Mouse (Mus musculus): ENCODE data around the gene Mpdu1. TPM values are rescaled to one million over a fixed set of nuclear protein-coding genes. Genes with fewer than 3 reads are reported as not detected.

Gene Mpdu1
- polyA plus RNA-seq, 1 experiment from 2014 or later: 25.9 TPM

DNA sequence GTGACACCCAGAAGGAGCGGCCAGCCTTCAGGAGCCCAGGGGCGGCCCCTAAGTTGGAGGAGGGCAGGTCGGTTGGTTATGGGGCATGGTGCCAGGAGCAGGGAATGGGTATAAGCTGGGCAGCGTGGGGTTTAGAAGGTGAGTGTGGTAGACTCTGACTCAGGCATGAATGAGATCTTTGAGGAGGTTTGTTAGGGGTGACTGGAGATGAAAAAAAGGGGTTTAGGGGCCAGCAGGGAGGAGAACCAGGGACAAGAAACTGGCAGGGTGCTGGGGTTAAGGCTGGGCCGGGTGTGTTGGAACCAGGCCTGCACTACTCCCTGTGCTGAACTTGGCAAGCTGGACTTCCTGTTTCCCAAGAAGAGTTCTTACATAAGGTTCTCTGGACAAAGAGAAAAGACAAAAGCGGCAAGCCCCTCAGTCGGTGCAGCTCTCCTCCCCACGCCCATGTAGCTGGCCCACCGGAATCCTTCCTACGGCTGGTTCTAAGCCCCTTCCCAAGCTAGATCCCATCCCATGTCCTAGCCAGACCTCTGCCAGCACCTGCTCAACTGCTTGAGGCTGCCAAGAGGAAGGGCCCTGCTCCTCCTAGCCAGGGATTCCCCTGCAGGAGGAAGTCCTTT is 23.2 kb upstream of the Mpdu1 start, which contains the start of gene Tnfsf13:
Gene Tnfsf13 (minus strand): TSS at position 259 of the 623 bp plus-strand sequence.
- H3K9ac ChIP-seq (replicated peaks; ENCODE audit: low read length): 0 out of 2 replicates have a peak within 1 kb of the TSS, but pooled peaks have one; percentile 14

GRCm38 (mm10) chr11:69684936-69685335 is 22.5 kb upstream of the Mpdu1 start:
- no peak for ATAC-seq (replicated peaks; ENCODE audit: insufficient number of reproducible peaks, low FRiP score, low TSS enrichment, low read depth)
- Histone ChIP-seq H3K9me3 (replicated peaks; ENCODE audit: control insufficient read depth, low read length) (no peaks in the 10 kb centered on the region), H3K27me3 (ENCODE audit: control insufficient read depth, insufficient read depth, low read length) (no peaks in the 10 kb centered on the region), H3K9ac (replicated peaks; ENCODE audit: low read length) (no peak overlapping the region), H3K4me2 (ENCODE audit: low read depth, low read length) (no peak overlapping the region), H3K27ac (replicated peaks; ENCODE audit: low read depth, low read length) (no peak overlapping the region), H3K4me3 (ENCODE audit: low read depth, low read length) (no peak overlapping the region), H3K4me1 (ENCODE audit: control insufficient read depth, insufficient read depth, low read length) (no peaks in the 10 kb centered on the region; the same call in 1 of the 2 replicates), H3K36me3 (replicated peaks; ENCODE audit: control insufficient read depth, insufficient read depth, low read depth, low read length) (no peaks in the 10 kb centered on the region)
- 80% methylated on average over 6 of the region's 6 CpGs for WGBS
- no peak for DNase-seq (ENCODE audit: low spot score)

More for the DNA sequence above, 23.2 kb upstream of the Mpdu1 start, which contains the start of gene Tnfsf13:
- no peaks in the 10 kb centered on the region for H3K27me3 ChIP-seq (ENCODE audit: control insufficient read depth, insufficient read depth, low read length)
- WGBS: 74% methylated on average over 10 of the region's 10 CpGs
- no peaks in the 10 kb centered on the region for H3K4me1 ChIP-seq (ENCODE audit: control insufficient read depth, insufficient read depth, low read length)
- H3K4me3 ChIP-seq (ENCODE audit: low read depth, low read length): no peak within 1 kb of the TSS
- ATAC-seq (replicated peaks; ENCODE audit: insufficient number of reproducible peaks, low FRiP score, low TSS enrichment, low read depth): no peak
- no peak within 1 kb of the TSS for H3K4me2 ChIP-seq (ENCODE audit: low read depth, low read length)
- no peak within 1 kb of the TSS for H3K27ac ChIP-seq (replicated peaks; ENCODE audit: low read depth, low read length)
- no peaks in the 10 kb centered on the region for H3K36me3 ChIP-seq (replicated peaks; ENCODE audit: control insufficient read depth, insufficient read depth, low read depth, low read length)
- no peak for DNase-seq (ENCODE audit: low spot score)
- no peaks in the 10 kb centered on the region for H3K9me3 ChIP-seq (replicated peaks; ENCODE audit: control insufficient read depth, low read length)

DNA sequence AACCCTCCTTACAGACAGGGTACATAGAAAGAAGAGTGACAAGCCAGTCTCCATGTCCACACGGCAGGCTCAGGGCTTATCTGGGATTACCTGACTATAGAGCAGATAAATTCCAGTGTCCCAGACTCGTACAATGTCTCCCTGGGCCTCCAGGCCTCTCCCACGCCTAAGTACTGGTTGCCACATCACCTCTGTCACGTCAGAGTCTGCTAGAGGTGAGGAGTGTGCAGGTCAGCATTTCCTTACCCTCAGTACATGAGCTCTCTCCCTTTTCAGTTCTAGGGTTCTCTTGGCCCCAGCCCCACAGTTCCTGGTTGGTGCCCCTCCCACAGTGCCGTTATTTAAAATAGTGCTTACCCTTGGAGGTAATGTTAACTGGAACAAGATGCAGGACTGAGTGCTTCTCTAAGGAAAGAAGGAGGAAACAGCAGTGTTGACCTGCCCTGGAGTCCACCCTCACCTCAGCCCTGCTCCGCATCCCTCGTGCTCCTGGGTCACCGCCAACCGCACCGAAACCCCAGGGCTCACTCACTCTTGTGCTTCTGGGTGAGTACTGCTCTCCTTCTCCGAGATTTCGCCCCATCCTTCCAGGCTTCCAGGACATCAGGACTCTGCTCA is 21.8 kb upstream of the Mpdu1 start:
- no peaks in the 10 kb centered on the region; the same call in 1 of the 2 replicates for H3K4me1 ChIP-seq (ENCODE audit: control insufficient read depth, insufficient read depth, low read length)
- no peaks in the 10 kb centered on the region for H3K27me3 ChIP-seq (ENCODE audit: control insufficient read depth, insufficient read depth, low read length)
- no peak overlapping the region for H3K9ac ChIP-seq (replicated peaks; ENCODE audit: low read length)
- H3K9me3 ChIP-seq (replicated peaks; ENCODE audit: control insufficient read depth, low read length): no peaks in the 10 kb centered on the region
- H3K4me3 ChIP-seq (ENCODE audit: low read depth, low read length): no peak overlapping the region
- WGBS: 75% methylated on average over 12 of the region's 12 CpGs
- H3K4me2 ChIP-seq (ENCODE audit: low read depth, low read length): no peak overlapping the region
- no peaks in the 10 kb centered on the region for H3K36me3 ChIP-seq (replicated peaks; ENCODE audit: control insufficient read depth, insufficient read depth, low read depth, low read length)
- ATAC-seq (replicated peaks; ENCODE audit: insufficient number of reproducible peaks, low FRiP score, low TSS enrichment, low read depth) (no peak), DNase-seq (ENCODE audit: low spot score) (no peak)
- H3K27ac ChIP-seq (replicated peaks; ENCODE audit: low read depth, low read length): no peak overlapping the region

GRCm38 (mm10) chr11:69683576-69683975 is 21.1 kb upstream of the Mpdu1 start:
- no peaks in the 10 kb centered on the region for H3K27me3 ChIP-seq (ENCODE audit: control insufficient read depth, insufficient read depth, low read length)
- H3K27ac ChIP-seq (replicated peaks; ENCODE audit: low read depth, low read length): no peak overlapping the region
- H3K4me2 ChIP-seq (ENCODE audit: low read depth, low read length): no peak overlapping the region
- no peak for DNase-seq (ENCODE audit: low spot score)
- WGBS: 83% methylated on average over 7 of the region's 7 CpGs
- H3K4me3 ChIP-seq (ENCODE audit: low read depth, low read length): no peak overlapping the region
- H3K9ac ChIP-seq (replicated peaks; ENCODE audit: low read length): no peak overlapping the region
- no peak for ATAC-seq (replicated peaks; ENCODE audit: insufficient number of reproducible peaks, low FRiP score, low TSS enrichment, low read depth)
- H3K36me3 ChIP-seq (replicated peaks; ENCODE audit: control insufficient read depth, insufficient read depth, low read depth, low read length): no peaks in the 10 kb centered on the region
- H3K4me1 ChIP-seq (ENCODE audit: control insufficient read depth, insufficient read depth, low read length): no peaks in the 10 kb centered on the region; the same call in 1 of the 2 replicates
- no peaks in the 10 kb centered on the region for H3K9me3 ChIP-seq (replicated peaks; ENCODE audit: control insufficient read depth, low read length)

- Histone ChIP-seq H3K9ac (replicated peaks; ENCODE audit: low read length) (peak overlapping the region; percentile 10; the same call in 1 of the 2 replicates), H3K27me3 (ENCODE audit: control insufficient read depth, insufficient read depth, low read length) (no peaks in the 10 kb centered on the region), H3K36me3 (replicated peaks; ENCODE audit: control insufficient read depth, insufficient read depth, low read depth, low read length) (no peaks in the 10 kb centered on the region), H3K9me3 (replicated peaks; ENCODE audit: control insufficient read depth, low read length) (no peaks in the 10 kb centered on the region), H3K4me1 (ENCODE audit: control insufficient read depth, insufficient read depth, low read length) (no peaks in the 10 kb centered on the region; the same call in 1 of the 2 replicates), H3K4me3 (ENCODE audit: low read depth, low read length) (no peak overlapping the region), H3K27ac (replicated peaks; ENCODE audit: low read depth, low read length) (no peak overlapping the region), H3K4me2 (ENCODE audit: low read depth, low read length) (no peak overlapping the region)
- WGBS: 21% methylated on average over 12 of the region's 12 CpGs
- peak; percentile 45; the same call in 1 of the 2 replicates for ATAC-seq (replicated peaks; ENCODE audit: insufficient number of reproducible peaks, low FRiP score, low TSS enrichment, low read depth)
- DNase-seq (ENCODE audit: low spot score): peak; percentile 98
Measured at GRCm38 (mm10) chr11:69682840-69683533, 20.5 kb upstream of the Mpdu1 start.

- 27% methylated on average over 24 of the region's 24 CpGs for WGBS
- H3K4me1 ChIP-seq (ENCODE audit: control insufficient read depth, insufficient read depth, low read length): no peaks in the 10 kb centered on the region; the same call in 1 of the 2 replicates
- H3K9me3 ChIP-seq (replicated peaks; ENCODE audit: control insufficient read depth, low read length): no peaks in the 10 kb centered on the region
- DNase-seq (ENCODE audit: low spot score): no peak
- no peaks in the 10 kb centered on the region for H3K27me3 ChIP-seq (ENCODE audit: control insufficient read depth, insufficient read depth, low read length)
- peak overlapping the region; percentile 84 for H3K9ac ChIP-seq (replicated peaks; ENCODE audit: low read length)
- peak overlapping the region; percentile 67 for H3K4me2 ChIP-seq (ENCODE audit: low read depth, low read length)
- H3K4me3 ChIP-seq (ENCODE audit: low read depth, low read length): peak overlapping the region; percentile 75
- H3K36me3 ChIP-seq (replicated peaks; ENCODE audit: control insufficient read depth, insufficient read depth, low read depth, low read length): no peaks in the 10 kb centered on the region
- ATAC-seq (replicated peaks; ENCODE audit: insufficient number of reproducible peaks, low FRiP score, low TSS enrichment, low read depth): peak; percentile 7
- peak overlapping the region; percentile 63 for H3K27ac ChIP-seq (replicated peaks; ENCODE audit: low read depth, low read length)
Measured at GRCm38 (mm10) chr11:69682209-69682839, 19.9 kb upstream of the Mpdu1 start.

DNA sequence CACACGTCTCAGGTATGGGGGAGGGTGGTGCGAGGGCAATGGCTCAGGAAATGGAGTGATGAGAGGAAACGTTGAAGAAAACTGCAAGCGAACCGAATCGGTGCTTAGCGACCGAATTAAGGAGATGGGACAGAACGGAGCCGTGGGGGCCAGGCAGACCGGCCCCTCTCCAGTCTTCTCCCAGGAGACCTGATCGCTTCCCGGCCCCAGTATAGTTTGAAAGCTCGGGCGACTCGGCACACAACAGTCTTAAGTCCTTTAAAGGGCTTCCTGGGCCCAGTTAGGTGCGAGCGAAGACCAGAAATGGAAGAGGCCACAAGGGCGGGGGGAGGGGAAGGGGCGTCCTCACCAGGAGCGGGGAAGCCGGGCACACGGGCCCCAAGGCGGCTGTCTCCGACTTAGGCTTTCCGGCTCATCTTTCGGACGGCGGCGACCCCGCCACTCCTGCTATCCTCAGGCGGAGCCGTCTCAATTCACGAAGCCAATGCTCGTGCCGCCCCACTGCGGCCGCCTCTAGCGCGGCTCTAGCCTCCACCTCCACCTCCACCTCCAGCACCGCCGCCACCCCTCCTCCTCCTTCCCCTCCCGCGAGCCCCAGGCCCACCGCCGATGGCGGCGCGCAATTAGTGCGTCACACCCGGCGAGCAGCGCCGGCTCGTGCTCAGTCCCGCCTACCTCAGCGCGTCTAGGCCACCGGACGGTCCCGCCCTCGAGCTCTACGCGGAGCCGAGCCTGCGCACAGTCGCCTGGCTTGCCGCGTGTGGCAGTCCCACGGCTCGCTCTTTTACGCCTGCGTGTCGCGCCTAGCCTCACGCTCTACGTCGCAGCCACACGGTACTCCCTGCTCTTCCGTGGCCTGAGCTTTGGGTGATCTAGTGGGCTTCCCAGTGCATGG is 19.1 kb upstream of the Mpdu1 start, which contains the start of gene Senp3:
Gene Senp3 (minus strand): TSS at position 771 of the 895 bp plus-strand sequence.
- Histone ChIP-seq H3K4me2 (ENCODE audit: low read depth, low read length) (peak within 1 kb of the TSS; percentile 67), H3K4me3 (ENCODE audit: low read depth, low read length) (peak within 1 kb of the TSS; percentile 75), H3K9ac (replicated peaks; ENCODE audit: low read length) (peak within 1 kb of the TSS; percentile 84), H3K27me3 (ENCODE audit: control insufficient read depth, insufficient read depth, low read length) (no peaks in the 10 kb centered on the region), H3K4me1 (ENCODE audit: control insufficient read depth, insufficient read depth, low read length) (no peaks in the 10 kb centered on the region; the same call in 1 of the 2 replicates), H3K36me3 (replicated peaks; ENCODE audit: control insufficient read depth, insufficient read depth, low read depth, low read length) (peaks cover 2% of the 10 kb centered on the region), H3K9me3 (replicated peaks; ENCODE audit: control insufficient read depth, low read length) (no peaks in the 10 kb centered on the region), H3K27ac (replicated peaks; ENCODE audit: low read depth, low read length) (peak within 1 kb of the TSS; percentile 63)
- under 1% methylated on average over 75 of the region's 80 CpGs for WGBS
- ATAC-seq (replicated peaks; ENCODE audit: insufficient number of reproducible peaks, low FRiP score, low TSS enrichment, low read depth) (peak; percentile 93), DNase-seq (ENCODE audit: low spot score) (peak; percentile 98)

Measured in embryonic facial prominence, embryonic 11.5 days (tissue).